Mouse (Mus musculus) myocyte (in vitro differentiated cells): ENCODE measurements around the gene Blm.

Source experiments
- MAX ChIP-seq: IDR thresholded peaks from one replicate; pipeline ENCODE4 v1.6.1; 2011; ENCODE audit warnings: low read depth, mild to moderate bottlenecking, control low read depth
- MYOD1 ChIP-seq, 3 experiments: IDR thresholded peaks; one replicate each; pipeline ENCODE4 v1.6.1; 2011; ENCODE audit warnings: control low read depth in 2 of 3, low read depth in 2 of 3, mild to moderate bottlenecking in 2 of 3, moderate library complexity in 1 of 3; ENCODE audit not compliant: insufficient read length in 2 of 3, control insufficient read depth in 1 of 3
- MYOG ChIP-seq, 3 experiments: IDR thresholded peaks; one replicate each; pipeline ENCODE4 v1.6.1; 2011; ENCODE audit warnings: control low read depth in 2 of 3, low read depth in 2 of 3, mild to moderate bottlenecking in 2 of 3; ENCODE audit not compliant: insufficient read length in 2 of 3, control insufficient read depth in 1 of 3, insufficient read depth in 1 of 3
- POLR2A ChIP-seq: IDR thresholded peaks from one replicate; pipeline ENCODE4 v1.6.1; 2011; ENCODE audit warnings: low read depth, mild to moderate bottlenecking, control low read depth, moderate library complexity; ENCODE audit not compliant: insufficient read length
- POLR2AphosphoS2 ChIP-seq: IDR thresholded peaks from one replicate; pipeline ENCODE4 v1.6.1; 2011; ENCODE audit warnings: low read depth, control low read depth; ENCODE audit not compliant: insufficient read length
- TCF12 ChIP-seq: IDR thresholded peaks from one replicate; pipeline ENCODE4 v1.6.1; 2011; ENCODE audit warnings: mild to moderate bottlenecking, control low read depth; ENCODE audit not compliant: poor library complexity, insufficient read depth, severe bottlenecking
- USF1 ChIP-seq: IDR thresholded peaks from one replicate; pipeline ENCODE4 v1.6.1; 2011; ENCODE audit warnings: low read depth, mild to moderate bottlenecking, control low read depth, moderate library complexity

DNA sequence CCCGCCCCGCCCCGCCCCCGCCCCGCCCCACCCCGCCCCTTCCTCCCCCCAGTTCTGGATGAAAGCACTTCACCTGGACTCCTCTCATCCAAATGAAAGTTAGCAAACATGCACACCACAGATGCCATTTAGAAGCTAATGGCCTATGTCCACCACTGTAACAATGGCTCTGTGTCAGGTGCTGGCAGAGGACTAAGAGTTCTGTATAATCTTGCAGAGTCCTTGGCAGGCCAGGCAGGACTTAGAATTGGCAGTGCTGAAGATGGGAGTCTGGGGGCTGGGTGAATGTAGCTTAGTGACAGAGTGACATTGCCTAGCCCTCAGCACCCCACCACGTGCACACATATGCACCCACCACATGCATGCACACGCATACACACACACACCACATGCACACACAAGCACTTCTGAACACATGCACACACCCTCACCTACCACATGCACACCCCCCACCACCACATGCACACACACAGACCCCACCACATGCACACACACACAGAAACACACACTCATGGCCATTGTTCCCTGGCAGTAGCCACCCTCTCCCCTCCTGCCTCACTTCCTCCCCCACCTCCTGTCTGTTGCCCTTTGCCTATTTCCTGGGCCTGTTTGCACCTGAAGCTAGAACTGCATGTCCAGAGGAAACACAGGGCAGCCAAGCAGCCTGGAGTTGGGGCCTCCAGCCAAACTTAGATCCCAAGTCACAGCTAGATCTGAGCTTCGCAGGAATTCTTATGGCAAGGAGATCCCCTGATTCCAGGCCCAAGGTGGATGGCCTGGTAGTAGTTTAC lies 121.2 kb downstream of the Blm start:
- TF ChIP-seq POLR2A (no peak), USF1 (no peak), TCF12 (no peak), POLR2AphosphoS2 (no peak), MYOD1 (IDR thresholded peaks at IDR 0.05; ENCODE audit: control insufficient read depth in 1 of 3, insufficient read length in 2 of 3, low read depth in 2 of 3) (no peak), MYOG (IDR thresholded peaks at IDR 0.05; ENCODE audit: control insufficient read depth in 1 of 3, insufficient read depth in 1 of 3, insufficient read length in 2 of 3, low read depth in 2 of 3) (no peak), MAX (no peak)
